Mouse (Mus musculus) heart, postnatal 14 days (tissue): ENCODE results near the gene Fkbp11. TPM values are rescaled to one million over a fixed set of nuclear protein-coding genes. Genes with fewer than 3 reads are reported as not detected.

Source experiments
- total RNA-seq, 2 experiments: library from RNA; stranded (reverse); gene quantifications; 2 replicates each; pipeline ENCODE4 v1.2.3; 2021

The Fkbp11 gene
- total RNA-seq, 2 experiments from 2014 or later, result 4.6 to 5.0 TPM

Other genes with a start within 250 kb of the Fkbp11 start
- not detected for gene Lalba, start 245.5 kb downstream of the Fkbp11 start, total RNA-seq
- gene Olfr279, start 235.8 kb downstream of the Fkbp11 start, total RNA-seq, result not detected
- 10 to 100 TPM; 78.4 to 82.2 TPM for gene Kansl2, start 193.9 kb downstream of the Fkbp11 start, total RNA-seq
- gene Ccnt1, start 157.3 kb downstream of the Fkbp11 start, total RNA-seq, result 10 to 100 TPM; 32.8 to 42.6 TPM
- under 1 TPM; 0.88 to 0.93 TPM for gene 4930415O20Rik, start 157.2 kb downstream of the Fkbp11 start, total RNA-seq
- 100 to 1,000 TPM; 199 to 209 TPM for gene Adcy6, start 118.1 kb downstream of the Fkbp11 start, total RNA-seq
- gene Cacnb3, start 97.4 kb downstream of the Fkbp11 start, total RNA-seq, result 1 to 10 TPM; 8.0 to 8.8 TPM
- gene Ddx23, start 65.3 kb downstream of the Fkbp11 start, total RNA-seq, result 10 to 100 TPM; 51.0 to 53.9 TPM
- gene Rnd1, start 50.7 kb downstream of the Fkbp11 start, total RNA-seq, result 1 to 10 TPM in 1 of 2 experiments, under 1 TPM in 1; 0.69 to 1.0 TPM
- gene Ccdc65, start 20.0 kb downstream of the Fkbp11 start, total RNA-seq, result under 1 TPM; 0.29 to 0.72 TPM
- 10 to 100 TPM; 26.4 to 26.6 TPM for gene Arf3, start 35.0 kb upstream of the Fkbp11 start, total RNA-seq
- under 1 TPM; 0.45 to 0.61 TPM for gene Wnt10b, start 50.0 kb upstream of the Fkbp11 start, total RNA-seq
- not detected for gene Wnt1, start 61.7 kb upstream of the Fkbp11 start, total RNA-seq
- gene Ddn, start 81.3 kb upstream of the Fkbp11 start, total RNA-seq, result under 1 TPM; 0.20 to 0.31 TPM
- gene Prkag1, start 103.3 kb upstream of the Fkbp11 start, total RNA-seq, result 10 to 100 TPM; 91.8 to 93.6 TPM
- gene Kmt2d, start 143.0 kb upstream of the Fkbp11 start, total RNA-seq, result 10 to 100 TPM; 63.2 to 64.5 TPM
- gene Rhebl1, start 166.3 kb upstream of the Fkbp11 start, total RNA-seq, result 1 to 10 TPM; 1.6 to 2.0 TPM
- gene Dhh, start 170.3 kb upstream of the Fkbp11 start, total RNA-seq, result 1 to 10 TPM; 2.0 to 2.7 TPM
- 10 to 100 TPM; 13.6 to 13.7 TPM for gene Lmbr1l, start 190.0 kb upstream of the Fkbp11 start, total RNA-seq
- gene Tuba1b, start 206.4 kb upstream of the Fkbp11 start, total RNA-seq, result 100 to 1,000 TPM; 164 to 218 TPM
- gene Gm49450, start 225.4 kb upstream of the Fkbp11 start, total RNA-seq, result not detected
- 100 to 1,000 TPM; 116 to 154 TPM for gene Tuba1a, start 225.5 kb upstream of the Fkbp11 start, total RNA-seq